Mouse (Mus musculus) heart, adult 9 months (tissue): ENCODE measurements at regions not wholly inside any gene's neighbourhood (a gene's known extent, or its start where the extent isn't known, plus 50 kb on each side); places are given as distances from the start of the nearest gene placed in this dataset.
A peak's percentile ranks its signal among the peaks of the same experiment; 100 is the strongest.

ENCODE experiments used
- DNase-seq, 2 experiments: peaks; one replicate each; pipeline ENCODE4 v3.0.0; 2022; ENCODE audit warnings: low spot score in 2 of 2

DNA sequence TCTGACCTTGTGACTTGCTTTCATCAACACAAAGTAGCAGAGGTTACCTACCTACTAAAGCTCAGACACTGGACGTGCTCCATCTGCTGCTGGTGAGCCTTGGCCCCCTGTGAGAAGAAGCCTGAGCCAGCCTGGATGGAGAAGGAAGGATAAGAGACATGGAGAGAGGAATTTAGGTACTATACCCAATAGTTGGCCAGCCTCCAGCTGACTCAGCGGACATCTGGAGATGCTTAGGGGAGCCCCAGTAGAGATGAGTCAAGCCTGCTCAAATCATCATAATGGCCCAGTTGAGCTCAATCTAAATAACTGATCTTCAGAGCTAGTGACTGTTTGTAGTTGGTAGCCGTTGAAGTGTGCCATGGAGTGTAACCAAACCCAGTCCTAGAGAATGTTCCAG is 53.7 kb upstream of the Ripply2 start:
- DNase-seq, result no peak

DNA sequence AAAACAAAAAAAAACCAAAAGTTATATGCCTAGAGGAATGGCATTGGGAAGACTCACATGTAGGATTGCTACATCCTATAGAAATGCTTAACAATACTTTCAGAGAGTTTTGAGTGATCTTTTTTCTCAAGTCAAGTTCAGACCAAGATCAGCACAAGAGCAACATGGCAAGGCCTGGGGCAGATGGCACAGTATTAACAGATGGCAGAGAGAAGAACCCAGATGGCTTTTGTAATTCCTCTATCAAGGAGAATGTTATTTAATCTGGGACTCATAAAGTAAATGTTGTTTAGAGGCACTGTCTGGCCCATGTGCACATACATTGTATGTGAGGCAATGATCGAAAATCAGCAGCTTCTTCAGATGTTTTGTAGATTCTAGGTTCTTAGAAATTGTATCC is 58.3 kb upstream of the Ripply2 start:
- no peak for DNase-seq

DNA sequence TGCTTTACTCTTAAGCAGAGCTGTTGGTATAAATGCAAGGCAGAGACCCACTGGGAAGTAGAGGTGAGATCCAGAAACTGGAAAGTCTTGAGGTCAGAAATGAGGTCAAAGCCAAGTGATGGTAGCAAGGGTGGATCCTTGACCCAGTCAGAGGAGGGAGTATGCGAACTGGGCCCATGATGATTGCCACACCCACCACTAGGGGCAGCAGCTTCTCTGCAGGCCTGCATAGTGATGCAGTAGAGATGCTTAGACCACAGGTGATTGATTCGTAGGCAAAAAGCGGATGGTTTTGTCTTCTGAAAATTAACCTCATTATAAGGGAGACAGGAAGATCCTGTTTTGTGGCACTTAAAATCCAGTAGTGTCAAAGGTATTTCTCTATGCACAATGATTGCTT is 59.6 kb upstream of the Ripply2 start:
- DNase-seq, result no peak

DNA sequence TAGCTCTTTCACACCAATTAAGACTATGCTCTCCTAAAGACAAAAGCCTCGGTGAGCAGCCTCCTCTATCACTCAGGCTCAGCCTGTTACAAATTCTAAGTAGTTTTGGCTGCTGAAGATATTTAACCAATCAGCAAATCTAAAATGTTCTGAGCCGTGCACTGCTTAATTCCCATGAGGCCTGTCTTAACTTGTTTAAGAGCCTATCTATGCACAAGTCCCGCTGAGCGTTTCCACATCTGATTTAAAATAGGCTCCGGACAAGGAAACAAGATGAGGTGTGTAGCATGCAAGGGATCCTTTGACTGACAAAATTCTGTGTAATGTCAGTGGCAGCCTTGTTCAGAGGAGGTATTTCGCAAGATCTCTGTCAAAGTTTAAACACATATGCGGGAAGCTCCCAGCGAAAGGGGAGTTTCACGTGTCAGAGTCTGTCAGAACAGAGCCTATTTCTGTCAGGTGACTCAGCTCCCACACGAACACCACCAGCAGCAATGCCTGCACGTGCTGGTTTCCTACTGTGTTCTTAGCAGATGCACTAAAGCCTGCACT is 63.3 kb upstream of the Ripply2 start:
- DNase-seq, result peak in 1 of 2 experiments; percentile 1

DNA sequence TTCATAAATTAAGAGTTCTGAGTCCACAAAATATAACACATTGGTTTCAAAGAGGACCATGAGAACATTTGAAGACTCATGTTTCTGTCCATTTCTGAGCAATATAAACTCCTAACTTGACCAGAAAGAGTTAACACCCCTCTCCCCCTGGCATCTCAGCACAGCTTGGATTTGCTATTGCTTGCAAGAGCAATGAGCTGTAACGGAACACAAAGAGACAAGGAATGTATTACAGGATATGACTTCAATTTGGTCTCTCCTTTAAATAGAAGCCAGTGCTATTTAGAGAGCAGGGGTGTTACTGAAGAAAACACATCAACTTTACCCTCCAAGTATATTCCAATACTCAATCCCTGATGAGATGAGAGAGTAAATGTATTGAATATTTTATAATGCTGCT is 65.5 kb upstream of the Ripply2 start:
- DNase-seq, result no peak

DNA sequence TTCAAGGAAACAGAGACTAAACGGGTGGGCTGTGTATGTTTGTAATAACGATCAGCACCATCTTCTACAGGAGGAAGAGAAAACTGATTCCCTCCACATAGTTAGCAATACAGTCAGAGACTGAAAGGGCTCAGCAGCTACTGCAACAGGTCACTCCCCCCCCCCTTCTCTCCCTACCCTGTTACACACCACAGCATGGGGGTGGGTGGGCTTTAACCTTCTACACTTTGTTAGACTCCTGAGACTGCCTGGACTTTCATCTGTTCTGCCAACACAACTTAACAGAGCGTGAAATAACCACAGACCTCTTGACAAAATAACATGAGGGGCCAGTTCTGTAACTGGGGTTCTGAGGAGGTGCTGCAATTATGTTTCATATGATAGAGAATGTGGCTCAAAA is 50.7 kb upstream of the Snap91 start:
- no peak for DNase-seq
